Comparison of ENCODE assay signal across 8 mouse cellular contexts in the genomic region with DNA sequence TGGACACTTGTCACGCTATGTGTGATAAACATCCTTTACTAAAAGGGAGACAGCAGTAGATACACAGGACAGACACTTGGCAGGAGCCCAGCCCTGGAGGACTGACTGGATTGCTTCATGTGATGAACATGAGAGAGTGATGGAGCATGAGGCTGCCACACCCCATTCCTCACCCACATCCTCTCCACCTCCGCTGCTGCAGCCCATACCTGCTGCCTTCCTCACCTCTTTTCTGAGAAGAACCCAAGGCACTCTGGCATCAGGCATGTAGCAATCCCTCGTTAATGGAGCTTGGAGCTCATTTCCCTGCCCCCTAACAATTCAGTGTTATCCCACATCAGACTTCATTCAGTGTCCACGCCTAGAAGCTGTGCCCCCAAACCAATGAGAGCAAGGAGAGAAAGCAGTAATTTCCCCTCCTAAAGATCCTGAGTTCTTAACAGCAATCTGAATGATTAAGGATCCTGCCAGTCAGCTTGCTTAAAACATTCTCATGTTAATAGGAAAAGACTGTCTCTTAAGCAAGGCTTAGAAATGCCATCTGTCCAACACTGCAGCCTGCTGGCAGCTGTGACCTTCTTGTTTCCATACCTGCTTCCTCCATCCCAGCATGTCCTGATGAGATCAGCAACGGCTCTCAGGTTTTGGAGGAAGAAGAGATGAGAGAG.
DNase-seq lines count a peak whose midpoint lies in the region; ATAC-seq and TF ChIP-seq lines count a peak whose summit lies in the region.

No protein-coding gene starts in this region.

- H3K27me3 ChIP-seq in limb, embryonic 10.5 days (ENCODE audit: low read depth, poor library complexity, severe bottlenecking) = no peaks in the 10 kb centered on the region

- H3K27ac ChIP-seq in left cerebral cortex, adult 2 months = peak overlapping the region; percentile 83
- no peak overlapping the region for H3K27ac ChIP-seq in limb, embryonic 10.5 days

- no peak for ATAC-seq in megakaryocyte progenitor cell, adult 5-6 weeks (replicated peaks; ENCODE audit: poor library complexity)

- intact Hi-C loops in left cerebral cortex, adult 2 months (cut with DNase I) = loop anchor here (2.0 to 5.0 kb wide), 2 partner anchors 70 to 137 kb away; no protein-coding TSS in a partner anchor
- intact Hi-C loops in left cerebral cortex, postnatal 25 days (cut with DNase I) = loop anchor here (2.0 kb wide), 1 partner anchor 135 kb away; no protein-coding TSS in a partner anchor

- H3K9me3 ChIP-seq in limb, embryonic 10.5 days (replicated peaks) = no peaks in the 10 kb centered on the region

- TF ChIP-seq CTCF in left cerebral cortex, adult 2 months (IDR thresholded peaks at IDR 0.05) = peak; percentile 22

- no peak for DNase-seq in left cerebral cortex, adult 2 months (ENCODE audit: extremely low spot score in 1 of 2, low spot score in 2 of 2)
- no peak for DNase-seq in left cerebral cortex, postnatal 25 days (ENCODE audit: low spot score in 2 of 2)
- DNase-seq in cerebellum, postnatal 14 days = peak; percentile 70
- peak; percentile 10 for DNase-seq in induced T-regulatory cell, adult 2 months (ENCODE audit: low read depth)
- DNase-seq in retina, postnatal 7 days (ENCODE audit: low read depth, low spot score) = peak; percentile 31
- DNase-seq in limb, embryonic 10.5 days (ENCODE audit: low spot score) = no peak
- DNase-seq in urinary bladder, adult 18-20 months (ENCODE audit: low spot score in 2 of 2) = no peak

- no peaks in the 10 kb centered on the region for H3K4me1 ChIP-seq in limb, embryonic 10.5 days

- no peak overlapping the region for H3K4me3 ChIP-seq in left cerebral cortex, adult 2 months
- no peak overlapping the region for H3K4me3 ChIP-seq in limb, embryonic 10.5 days

- 75% methylated on average over 5 of the region's 5 CpGs for WGBS in limb, embryonic 10.5 days

- H3K36me3 ChIP-seq in limb, embryonic 10.5 days = 0 out of 2 replicates have a peak, but pooled peaks cover 3% of the 10 kb centered on the region

Comparison
In these comparisons a context has a peak if more than half of its experiments do, and no peak if none do; other contexts are left out.
1. DNase-seq: peak in cerebellum, postnatal 14 days (2 of 2), induced T-regulatory cell, adult 2 months (single experiment) and retina, postnatal 7 days (single experiment); none in left cerebral cortex, adult 2 months (0 of 2), left cerebral cortex, postnatal 25 days (0 of 2), limb, embryonic 10.5 days (single experiment) and urinary bladder, adult 18-20 months (0 of 2).